Mouse (Mus musculus): ENCODE measurements around the gene Gm43638.
"Not testable (repeated sequence)": the region's sequence is repeated elsewhere in the genome, so short reads cannot be mapped to it uniquely, and the experiment has no call there.

Gm43638 gene

DNA sequence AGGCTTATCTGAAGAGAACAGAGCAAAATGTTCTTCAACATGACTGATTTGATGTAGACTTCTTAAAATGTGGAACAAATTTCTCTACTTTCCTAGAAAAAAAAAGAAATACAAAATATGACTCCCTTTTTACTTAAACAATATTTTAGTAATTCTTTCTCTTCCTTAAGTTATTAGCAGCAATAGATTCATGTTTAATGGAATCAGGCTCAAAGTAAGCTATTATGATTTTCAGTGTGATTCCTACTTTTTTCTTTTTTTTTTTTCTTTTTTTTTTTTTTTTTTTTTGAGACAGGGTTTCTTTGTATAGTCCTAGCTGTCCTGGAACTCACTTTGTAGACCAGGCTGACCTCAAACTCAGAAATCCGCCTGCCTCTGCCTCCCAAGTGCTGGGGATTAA, at the start of gene Gm43638:
Gene Gm43638, minus strand, starts transcription at position 101 of the 400 bp plus-strand sequence.
- not testable (repeated sequence) for DNase-seq (ENCODE audit: low spot score)

DNA sequence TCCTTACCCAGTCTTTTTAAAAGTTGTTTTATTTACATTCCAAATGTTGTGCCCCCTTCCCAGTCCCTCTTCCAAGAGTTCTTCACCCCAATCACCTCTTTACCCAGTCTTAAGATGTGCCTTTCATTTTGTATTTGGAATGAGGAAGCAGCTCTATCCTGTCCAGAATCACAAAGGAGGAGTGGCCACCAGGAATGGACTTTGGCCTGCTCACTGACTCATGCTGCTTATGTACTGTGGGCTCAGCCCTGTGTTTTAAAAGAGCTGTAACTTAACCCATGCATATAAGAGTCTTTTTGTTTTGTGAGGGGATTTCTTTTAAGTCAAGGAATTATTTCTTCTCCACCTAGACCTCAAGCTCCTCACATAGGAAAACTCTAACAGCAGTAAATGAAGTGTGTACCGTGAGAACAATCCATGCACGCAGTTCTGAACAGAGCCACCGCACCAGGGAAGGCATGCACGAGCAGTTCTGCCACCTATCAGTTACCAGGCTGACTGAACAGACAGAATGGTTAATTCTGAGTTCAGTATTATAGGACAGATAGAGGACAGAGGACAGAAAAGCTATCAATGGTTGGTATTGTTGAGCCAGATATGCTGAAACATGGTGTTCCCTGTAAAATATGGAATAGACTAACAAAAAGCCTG, 49.5 kb upstream of the Gm43638 start:
- DNase-seq (ENCODE audit: low spot score), result no peak

DNA sequence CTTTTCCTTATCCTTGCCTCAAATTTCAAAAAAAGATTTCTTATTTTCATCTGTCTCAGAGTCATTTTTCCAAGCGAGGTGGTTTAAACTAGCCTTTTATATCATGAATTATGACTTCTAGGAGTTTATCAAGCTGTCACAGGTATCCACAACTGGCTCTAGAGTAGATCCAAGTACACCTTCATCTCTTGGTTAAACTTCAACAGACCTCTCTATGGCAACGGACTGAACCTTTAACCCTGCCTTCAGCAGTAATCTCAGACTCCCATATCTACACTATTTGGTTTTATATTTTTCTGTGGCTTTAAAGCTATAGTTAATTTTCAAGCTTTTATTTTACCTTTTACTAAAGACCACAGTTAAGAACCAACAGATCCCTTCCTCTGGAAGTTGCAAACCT, 45.7 kb upstream of the Gm43638 start:
- no peak for DNase-seq (ENCODE audit: low spot score)

DNA sequence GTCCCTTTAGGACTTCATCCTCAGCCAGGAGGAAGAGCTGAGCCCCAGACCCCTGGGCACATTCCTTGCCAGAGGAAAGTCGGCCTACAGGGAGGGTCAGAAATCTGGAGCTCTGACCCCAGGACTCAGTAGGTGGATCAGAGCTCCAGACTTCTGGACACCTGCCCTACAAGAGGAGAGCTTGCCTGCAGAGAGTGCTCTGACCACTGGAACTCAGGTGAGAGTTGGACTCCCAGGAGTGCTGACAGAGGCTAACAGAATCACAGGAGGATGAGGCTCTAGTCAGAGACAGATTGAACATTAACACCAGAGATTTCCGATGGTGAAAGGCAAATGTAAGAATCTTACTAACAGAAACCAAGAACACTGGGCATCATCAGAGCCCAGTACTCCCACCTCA, 37.0 kb upstream of the Gm43638 start:
- not testable (repeated sequence) for DNase-seq (ENCODE audit: low spot score)

DNA sequence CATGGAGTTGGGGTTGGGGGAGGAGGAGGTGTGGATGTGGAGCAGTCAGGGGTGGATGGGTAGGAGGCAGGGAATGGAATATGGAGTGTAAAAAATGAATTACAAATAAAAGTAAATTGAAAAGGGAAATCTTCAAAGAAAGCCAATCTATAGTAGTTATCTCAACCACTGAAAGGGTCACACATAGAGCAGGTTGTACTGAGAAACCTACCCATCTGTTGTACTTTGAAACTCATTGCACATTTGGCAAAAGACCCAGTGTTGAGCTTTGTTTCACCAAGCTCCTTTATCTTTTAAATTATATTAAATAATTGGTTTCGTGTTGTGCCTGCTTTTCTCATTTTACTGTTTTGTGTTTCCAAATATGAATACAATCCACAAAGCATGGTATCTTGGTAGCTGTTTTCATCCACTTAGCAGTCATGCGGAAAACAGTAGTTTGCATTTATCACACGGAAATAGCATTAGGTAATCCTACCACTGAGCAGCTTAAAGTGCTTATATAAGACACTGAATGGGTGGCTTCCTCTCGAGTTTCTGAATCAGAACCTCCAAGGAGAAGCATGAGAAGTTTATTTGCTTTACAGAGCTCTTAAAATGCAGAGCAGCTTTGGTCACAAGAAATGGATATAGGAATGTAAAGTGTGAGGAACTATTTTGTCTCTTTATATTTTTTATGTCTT, 19.3 kb upstream of the Gm43638 start:
- DNase-seq (ENCODE audit: low spot score), result no peak

DNA sequence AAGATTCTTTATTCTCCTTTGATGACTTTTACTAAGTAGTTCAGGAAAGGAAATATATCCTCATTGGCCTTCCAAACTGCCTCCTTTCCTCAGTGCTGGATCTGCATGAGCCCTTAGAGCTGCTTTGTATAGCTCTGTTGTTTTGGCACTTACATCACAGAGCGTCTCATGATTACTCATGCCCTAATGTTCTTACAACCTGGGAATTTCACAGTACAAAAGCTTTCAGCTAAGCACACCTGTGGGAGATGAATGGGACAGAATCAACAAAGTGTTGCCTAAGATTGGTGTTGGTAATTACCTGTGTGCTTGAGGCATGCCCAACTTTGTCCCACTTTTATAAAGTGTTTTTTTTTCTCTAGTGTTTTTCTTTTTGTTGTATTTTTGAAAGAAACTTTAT, 16.1 kb upstream of the Gm43638 start:
- no peak for DNase-seq (ENCODE audit: low spot score)

DNA sequence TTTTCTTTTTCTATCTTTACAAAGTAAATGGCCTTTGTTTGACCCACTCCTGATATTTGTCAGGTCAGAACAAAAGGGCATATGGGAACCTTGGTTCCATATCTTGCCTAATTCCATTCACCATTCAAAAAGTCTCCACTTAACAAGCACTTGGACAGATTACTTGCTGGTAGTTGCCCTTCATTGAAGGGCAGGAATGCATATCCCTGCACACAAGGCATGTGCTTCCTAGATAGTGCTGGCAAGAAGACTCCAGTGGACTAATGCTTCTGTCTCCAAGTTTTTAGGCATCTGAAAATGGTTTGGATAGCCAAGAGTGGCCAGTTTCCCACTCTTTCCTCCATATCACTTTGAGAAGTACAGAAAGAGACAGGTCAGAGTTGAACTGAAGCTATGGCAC, 12.7 kb upstream of the Gm43638 start:
- DNase-seq (ENCODE audit: low spot score), result no peak

DNA sequence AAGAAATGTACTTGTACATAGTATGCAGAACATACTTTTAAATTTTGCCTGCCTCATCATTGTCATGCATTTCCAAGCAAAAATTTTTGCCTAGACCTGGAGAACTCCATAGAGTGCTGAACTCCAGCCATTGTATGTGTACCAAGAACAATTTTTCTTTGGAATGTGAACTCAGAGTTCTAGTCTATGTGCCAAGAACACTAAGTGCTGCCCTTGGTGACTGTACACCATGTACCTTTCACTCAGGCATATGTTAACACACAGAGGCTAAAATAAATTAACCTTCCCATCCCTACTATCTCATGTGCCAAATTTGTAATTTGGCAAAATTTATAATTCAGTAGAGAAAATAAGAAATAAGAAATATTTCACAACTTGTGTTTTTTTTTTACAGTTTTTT, 12.3 kb upstream of the Gm43638 start:
- no peak for DNase-seq (ENCODE audit: low spot score)

DNA sequence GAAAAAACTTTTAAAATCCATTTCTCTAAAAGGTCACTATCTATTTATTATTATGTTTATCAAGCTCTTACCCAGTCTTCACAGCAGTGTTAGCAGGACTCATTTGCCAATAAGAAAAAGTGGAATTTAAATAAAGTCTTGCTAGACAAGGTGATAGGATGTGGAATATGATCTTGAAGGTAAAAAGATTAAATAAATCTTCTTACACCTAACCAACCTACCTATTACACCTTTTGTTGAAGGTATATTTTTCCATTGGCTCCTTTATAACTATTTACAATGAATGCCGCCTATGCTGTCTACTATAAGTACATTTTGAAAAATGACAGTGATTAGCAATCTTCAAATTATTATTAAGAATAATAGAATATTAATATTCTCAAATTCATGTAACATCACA, 4.2 kb upstream of the Gm43638 start, which contains the start of gene Ugt2a1:
Gene Ugt2a1, minus strand, starts transcription at position 101 of the 400 bp plus-strand sequence.
- DNase-seq (ENCODE audit: low spot score), result no peak

DNA sequence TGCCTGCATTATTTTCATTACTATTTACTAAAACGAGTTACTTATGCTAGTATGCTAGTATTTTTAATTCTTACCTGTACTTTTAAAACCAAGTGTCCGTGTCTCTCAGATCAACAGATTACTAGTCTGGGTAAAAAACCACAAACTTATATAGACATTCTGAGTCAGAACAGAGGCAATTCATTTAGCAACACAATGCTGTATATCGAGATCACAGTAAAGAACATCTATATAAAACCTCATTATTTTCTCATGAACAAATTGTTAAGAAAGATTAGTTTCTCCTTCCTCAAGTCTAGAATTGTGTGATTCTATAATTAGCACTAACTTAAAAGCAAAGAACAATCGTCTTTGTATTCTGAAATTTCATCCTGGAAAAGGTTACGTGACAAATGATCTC, 4.4 kb downstream of the Gm43638 start, which contains the start of gene Ugt2a2:
Gene Ugt2a2, minus strand, starts transcription at position 101 of the 400 bp plus-strand sequence.
- no peak for DNase-seq (ENCODE audit: low spot score)

DNA sequence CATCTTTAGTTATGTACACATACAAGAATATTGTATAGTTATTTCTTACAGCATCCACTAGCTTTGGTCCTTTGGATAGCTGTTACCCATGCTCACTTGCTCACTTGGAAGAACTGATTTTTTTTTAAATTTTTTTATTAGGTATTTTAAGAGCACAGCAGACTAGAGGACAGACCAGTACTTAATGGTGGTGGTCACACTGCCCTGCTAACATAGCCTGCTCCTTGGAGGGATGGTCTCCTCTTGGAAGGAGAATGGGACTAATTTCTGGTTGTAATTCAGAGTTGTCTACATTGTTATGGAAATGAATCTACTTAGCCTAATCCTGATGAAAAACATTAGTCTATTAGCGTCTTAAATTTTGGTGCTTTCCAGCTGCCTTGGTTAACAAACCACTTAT, 27.8 kb downstream of the Gm43638 start:
- no peak for DNase-seq (ENCODE audit: low spot score)

DNA sequence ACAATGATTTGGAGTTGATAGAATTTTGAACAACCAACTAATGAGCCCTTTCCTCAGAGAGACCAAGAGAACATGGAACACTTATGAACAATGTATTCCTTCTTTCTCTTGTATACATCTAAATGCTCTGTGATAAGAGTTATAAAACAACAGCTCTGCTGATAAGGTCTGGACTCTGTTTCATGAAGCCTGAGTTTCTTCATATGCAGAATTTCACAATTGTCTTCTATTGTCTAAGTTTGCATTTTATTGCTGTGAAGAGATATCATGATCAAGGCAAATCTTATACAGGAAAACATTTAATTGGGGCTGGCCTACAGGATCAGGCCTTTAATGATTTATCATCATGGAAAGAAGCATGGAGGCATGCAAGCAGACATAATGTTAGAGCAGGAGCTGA, 28.9 kb downstream of the Gm43638 start:
- no peak for DNase-seq (ENCODE audit: low spot score)

DNA sequence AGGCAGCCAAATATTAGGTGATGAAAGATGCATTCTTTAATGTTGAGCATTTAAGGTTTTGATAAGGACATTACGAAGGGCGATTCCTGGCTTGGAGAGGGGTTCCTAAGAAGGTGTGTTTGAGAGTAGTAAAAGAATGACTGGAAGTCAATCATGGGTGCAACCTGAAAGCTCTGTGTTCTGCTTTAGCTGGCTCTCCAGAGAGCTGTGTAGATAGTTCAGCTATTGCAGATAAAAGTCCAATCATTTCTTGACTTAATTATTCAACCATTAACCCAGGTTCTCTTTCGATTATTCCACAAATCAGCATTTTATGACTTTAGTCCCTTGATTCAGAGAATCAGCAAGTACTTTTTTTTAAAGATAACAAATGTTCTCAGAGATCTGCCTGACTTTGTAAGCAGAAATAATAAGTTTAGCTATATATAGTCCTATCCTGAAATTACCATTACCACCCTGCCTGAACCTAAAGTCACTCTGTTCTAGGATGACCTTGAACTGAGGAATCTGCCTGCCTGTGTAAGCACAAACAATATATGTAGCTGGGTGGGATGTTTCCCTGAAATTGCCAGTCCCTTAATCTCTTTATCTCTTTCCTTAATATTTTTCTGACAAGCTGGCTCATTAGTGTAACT, 30.3 kb downstream of the Gm43638 start:
- no peak for DNase-seq (ENCODE audit: low spot score)

DNA sequence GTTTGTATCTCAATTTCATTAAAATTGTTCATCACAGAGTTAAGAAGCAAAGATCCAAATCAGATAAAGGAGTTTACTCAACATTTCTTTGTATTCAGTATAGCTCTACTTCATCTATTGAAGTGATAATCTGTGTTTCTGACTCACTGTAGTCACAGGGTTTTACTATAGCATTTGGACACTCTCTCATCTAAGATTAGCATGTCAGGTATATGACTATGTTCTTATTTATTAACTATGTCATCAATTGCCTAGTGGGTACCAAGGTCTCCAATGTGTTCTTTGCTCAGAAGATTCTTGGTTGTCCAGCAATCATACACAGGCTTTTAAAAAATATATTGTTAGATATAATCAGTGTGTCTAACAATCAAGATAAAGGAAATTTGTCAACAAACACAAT, 31.1 kb downstream of the Gm43638 start:
- no peak for DNase-seq (ENCODE audit: low spot score)

DNA sequence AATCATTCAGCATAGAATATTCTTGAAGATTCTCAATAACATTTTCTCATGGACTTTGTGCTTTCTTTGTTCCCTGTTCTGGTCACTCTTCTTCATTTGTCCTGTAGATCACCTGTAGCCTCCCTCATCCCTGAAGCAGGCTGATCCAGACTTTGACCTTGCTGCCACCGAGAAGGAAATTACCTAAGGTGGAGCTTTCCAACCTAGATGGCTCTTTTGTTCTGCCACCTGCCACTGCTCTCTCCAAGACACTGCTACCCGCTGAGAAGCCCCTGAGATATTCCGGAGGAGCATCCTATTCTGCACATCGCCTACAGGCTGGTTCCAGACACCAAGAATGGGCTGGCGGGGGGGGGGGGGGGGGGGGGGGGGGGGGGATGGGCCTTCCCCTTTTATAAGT, 34.1 kb downstream of the Gm43638 start:
- DNase-seq (ENCODE audit: low spot score), result not testable (repeated sequence)

DNA sequence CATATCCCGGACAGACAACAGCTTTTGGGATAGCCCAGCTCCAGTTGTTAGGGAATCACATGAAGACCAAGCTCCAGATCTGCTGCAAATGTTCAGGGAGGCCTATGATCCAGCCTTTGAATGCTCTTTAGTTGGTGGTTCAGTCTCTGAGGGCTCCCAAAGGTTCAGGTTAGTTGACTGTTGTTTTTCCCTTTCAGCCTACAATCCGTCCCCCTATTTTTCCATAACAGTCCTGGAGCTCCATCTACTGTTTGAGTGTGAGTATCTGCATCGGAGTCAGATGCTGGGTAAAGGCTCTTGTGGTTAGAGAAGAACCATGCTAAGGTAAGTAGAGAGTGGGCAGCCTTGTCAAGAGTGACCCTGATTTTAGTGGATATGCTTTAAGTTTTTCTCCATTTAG, 50.3 kb downstream of the Gm43638 start:
- DNase-seq (ENCODE audit: low spot score), result no peak

DNA sequence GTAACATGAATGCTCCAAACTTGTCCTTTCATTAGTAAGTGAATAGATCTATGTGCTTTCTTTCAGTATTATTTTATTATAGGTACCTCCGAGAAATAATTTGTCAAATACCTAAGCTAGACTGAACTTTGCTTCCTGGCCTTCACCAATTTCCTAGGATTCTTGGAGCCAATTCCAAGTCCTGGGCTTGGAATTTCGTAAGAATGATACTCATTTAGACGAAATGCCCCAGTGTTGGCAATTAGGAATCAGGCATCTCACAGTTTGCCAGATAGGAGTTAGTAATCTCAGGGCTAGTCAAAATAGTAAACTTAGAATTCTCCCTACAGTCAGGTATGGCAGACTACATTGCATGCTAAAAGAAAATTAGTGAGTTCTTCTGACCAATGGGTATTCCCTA, 60.9 kb downstream of the Gm43638 start:
- DNase-seq (ENCODE audit: low spot score), result no peak

DNA sequence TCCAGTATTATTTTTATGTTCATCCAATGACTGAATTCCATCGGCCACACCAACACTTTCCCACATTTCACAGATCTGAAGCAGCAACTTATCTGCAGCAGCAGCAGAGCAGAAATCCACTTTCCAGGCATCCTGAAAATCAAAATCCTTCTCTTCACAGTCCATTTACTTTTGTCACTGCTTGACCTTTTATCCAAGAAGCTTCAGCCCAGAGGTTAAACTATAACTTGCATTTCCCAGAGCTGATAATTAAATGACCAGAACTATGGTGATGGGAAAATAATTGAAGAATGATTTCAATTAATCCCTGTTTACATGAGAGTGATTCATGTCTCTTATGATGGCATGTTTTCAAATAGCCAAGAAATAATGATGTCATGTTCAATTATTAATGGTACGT, 62.6 kb downstream of the Gm43638 start, which contains the start of gene Ugt2b38:
Gene Ugt2b38, minus strand, starts transcription at position 163 of the 400 bp plus-strand sequence.
- not testable (repeated sequence) for DNase-seq (ENCODE audit: low spot score)
